In the genomic region with DNA sequence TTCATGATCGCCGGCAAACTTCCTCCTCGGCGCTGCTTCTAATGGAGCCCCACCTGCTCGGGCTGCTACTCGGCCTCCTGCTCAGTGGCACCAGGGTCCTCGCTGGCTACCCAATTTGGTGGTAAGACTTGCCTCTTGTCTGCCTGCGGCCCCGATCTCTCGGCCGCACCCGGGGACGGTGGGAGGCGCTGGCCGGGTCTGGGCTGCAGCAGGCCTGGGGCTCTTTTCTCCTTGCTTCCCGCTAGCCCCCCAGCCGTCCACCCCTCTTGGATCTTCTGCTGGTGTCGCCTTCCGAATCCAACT, we compare ENCODE assay signal across 8 mouse cellular contexts. TPM values are rescaled to one million over a fixed set of nuclear protein-coding genes. Genes with fewer than 3 reads are reported as not detected.
DNase-seq lines count a peak whose midpoint lies in the region; ATAC-seq and TF ChIP-seq lines count a peak whose summit lies in the region.
"Had no signal": no experiment of that assay in that cellular context is flagged by ENCODE, and none has a peak within 500 bp of the region (broad histone marks: within the 10 kb centered on the region; RNA-seq: fewer than 3 reads in every experiment).

No protein-coding gene starts in this region.

- TF ChIP-seq CTCF in lung, postnatal 0 days (IDR thresholded peaks at IDR 0.05), result no peak

- H3K9me3 ChIP-seq in lung, postnatal 0 days (ENCODE audit: low read length), result no peaks in the 10 kb centered on the region
- H3K9me3 ChIP-seq in forebrain, embryonic 16.5 days (ENCODE audit: control insufficient read depth, low read length), result no peaks in the 10 kb centered on the region
- no peaks in the 10 kb centered on the region for H3K9me3 ChIP-seq in limb, embryonic 14.5 days (ENCODE audit: control insufficient read depth, low read length)
- H3K9me3 ChIP-seq in stomach, embryonic 16.5 days (replicated peaks; ENCODE audit: control insufficient read depth, low read length), result no peaks in the 10 kb centered on the region

- no peak overlapping the region for H3K27ac ChIP-seq in lung, postnatal 0 days (ENCODE audit: low read length)
- no peak overlapping the region for H3K27ac ChIP-seq in forebrain, embryonic 16.5 days (ENCODE audit: low read length)
- H3K27ac ChIP-seq in limb, embryonic 14.5 days (replicated peaks; ENCODE audit: low read depth, low read length), result no peak overlapping the region
- H3K27ac ChIP-seq in stomach, embryonic 16.5 days (ENCODE audit: low read length), result no peak overlapping the region

- DNase-seq in lung, postnatal 0 days (ENCODE audit: low spot score), result no peak
- no peak for DNase-seq in lung, postnatal 4 days
- no peak for DNase-seq in limb, embryonic 14.5 days (ENCODE audit: low spot score)
- no peak for DNase-seq in cerebellum, postnatal 10 days

- no peak for TF ChIP-seq POLR2A in limb, embryonic 14.5 days (IDR thresholded peaks at IDR 0.05; ENCODE audit: borderline replicate concordance, extremely low read depth, insufficient read depth, insufficient read length)

- H3K9ac ChIP-seq in lung, postnatal 0 days (replicated peaks; ENCODE audit: low read depth), result no peak overlapping the region
- 0 out of 2 replicates have a peak overlapping the region, but pooled peaks have one; percentile 6 for H3K9ac ChIP-seq in forebrain, embryonic 16.5 days (replicated peaks; ENCODE audit: low read depth, low read length)
- peak overlapping the region; percentile 36 for H3K9ac ChIP-seq in limb, embryonic 14.5 days (ENCODE audit: low read depth, low read length, severe bottlenecking)
- no peak overlapping the region for H3K9ac ChIP-seq in stomach, embryonic 16.5 days (ENCODE audit: low read length)

- under 1% methylated on average over 19 of the region's 19 CpGs for WGBS in lung, postnatal 0 days
- 0% methylated on average over 19 of the region's 19 CpGs for WGBS in forebrain, embryonic 16.5 days
- WGBS in limb, embryonic 14.5 days, result 2% methylated on average over 19 of the region's 19 CpGs
- 2% methylated on average over 19 of the region's 19 CpGs for WGBS in stomach, embryonic 16.5 days

- no peaks in the 10 kb centered on the region for H3K4me1 ChIP-seq in lung, postnatal 0 days (ENCODE audit: insufficient read depth, low read depth, low read length)
- peaks cover 22% of the 10 kb centered on the region for H3K4me1 ChIP-seq in forebrain, embryonic 16.5 days (replicated peaks; ENCODE audit: control insufficient read depth, insufficient read depth, low read length)
- H3K4me1 ChIP-seq in limb, embryonic 14.5 days (ENCODE audit: control insufficient read depth, insufficient read depth, low read length), result 0 out of 2 replicates have a peak, but pooled peaks cover 3% of the 10 kb centered on the region
- H3K4me1 ChIP-seq in stomach, embryonic 16.5 days (ENCODE audit: control insufficient read depth, insufficient read depth, low read length), result peaks cover 10% of the 10 kb centered on the region

- H3K36me3 ChIP-seq in lung, postnatal 0 days (ENCODE audit: insufficient read depth, low read length), result no peaks in the 10 kb centered on the region
- H3K36me3 ChIP-seq in forebrain, embryonic 16.5 days (ENCODE audit: control insufficient read depth, insufficient read depth), result no peaks in the 10 kb centered on the region
- no peaks in the 10 kb centered on the region for H3K36me3 ChIP-seq in limb, embryonic 14.5 days (ENCODE audit: control insufficient read depth, insufficient read depth, low read length)
- no peaks in the 10 kb centered on the region for H3K36me3 ChIP-seq in stomach, embryonic 16.5 days (ENCODE audit: control insufficient read depth, insufficient read depth, low read length)

- 0 out of 2 replicates have a peak overlapping the region, but pooled peaks have one; percentile 17 for H3K4me2 ChIP-seq in lung, postnatal 0 days (replicated peaks; ENCODE audit: low read depth, low read length)
- H3K4me2 ChIP-seq in forebrain, embryonic 16.5 days (ENCODE audit: low read length), result peak overlapping the region; percentile 61
- H3K4me2 ChIP-seq in limb, embryonic 14.5 days (replicated peaks; ENCODE audit: low read depth, low read length, severe bottlenecking), result peak overlapping the region; percentile 52
- peak overlapping the region; percentile 51 for H3K4me2 ChIP-seq in stomach, embryonic 16.5 days (ENCODE audit: low read depth, low read length)

- H3K4me3 ChIP-seq in lung, postnatal 0 days (ENCODE audit: low read depth, low read length), result no peak overlapping the region
- H3K4me3 ChIP-seq in forebrain, embryonic 16.5 days (replicated peaks; ENCODE audit: low read length), result peak overlapping the region; percentile 40
- H3K4me3 ChIP-seq in limb, embryonic 14.5 days (replicated peaks; ENCODE audit: low read length), result peak overlapping the region; percentile 32
- H3K4me3 ChIP-seq in stomach, embryonic 16.5 days (replicated peaks; ENCODE audit: low read length), result peak overlapping the region; percentile 28
- H3K4me3 ChIP-seq: erythroblast, embryonic 14.5 days had no signal

- H3K27me3 ChIP-seq in lung, postnatal 0 days (replicated peaks; ENCODE audit: insufficient read depth, low read length), result peaks cover 63% of the 10 kb centered on the region
- H3K27me3 ChIP-seq in forebrain, embryonic 16.5 days (replicated peaks; ENCODE audit: control insufficient read depth, insufficient read depth, low read length), result peaks cover 64% of the 10 kb centered on the region
- peaks cover 77% of the 10 kb centered on the region for H3K27me3 ChIP-seq in limb, embryonic 14.5 days (ENCODE audit: control insufficient read depth, insufficient read depth, low read length)
- peaks cover 79% of the 10 kb centered on the region for H3K27me3 ChIP-seq in stomach, embryonic 16.5 days (ENCODE audit: control insufficient read depth, insufficient read depth, low read length)

- TF ChIP-seq EP300 in lung, postnatal 0 days (IDR thresholded peaks at IDR 0.05), result no peak

- no peak for ATAC-seq in lung, postnatal 0 days
- no peak for ATAC-seq in forebrain, embryonic 16.5 days
- no peak for ATAC-seq in limb, embryonic 14.5 days (ENCODE audit: low FRiP score, low read depth)
- ATAC-seq in stomach, embryonic 16.5 days (ENCODE audit: insufficient read depth, low FRiP score), result no peak
- ATAC-seq in monocyte, adult 5-6 weeks (replicated peaks; ENCODE audit: insufficient number of reproducible peaks, low FRiP score, low TSS enrichment, poor library complexity, severe bottlenecking), result no peak

RNA-seq across cellular contexts. Expression of a gene that starts 0.2 kb away (rescaled TPM):
- 0.08 and 0.49 TPM in 2 replicates for polyA plus RNA-seq in lung, postnatal 0 days (2015; fragmentation: Nextera tagmentation; extraction: Ambion mirVana)
- 2.1 and 2.9 TPM in 2 replicates for polyA plus RNA-seq in forebrain, embryonic 16.5 days (2015; fragmentation: Nextera tagmentation; extraction: Ambion mirVana)
- 11.9 and 12.9 TPM in 2 replicates for polyA plus RNA-seq in limb, embryonic 14.5 days (2012; rRNA removed)
- 19.1 and 20.7 TPM in 2 replicates for polyA plus RNA-seq in limb, embryonic 14.5 days (2014; fragmentation: Nextera tagmentation; extraction: Ambion mirVana)
- 0.06 and 0.16 TPM in 2 replicates for polyA plus RNA-seq in stomach, embryonic 16.5 days (2015; fragmentation: Nextera tagmentation; extraction: Ambion mirVana)
- total RNA-seq in monocyte, adult 5-6 weeks (2017), result not detected in 3 replicates
- polyA plus RNA-seq: erythroblast, embryonic 14.5 days had no signal

RNA-seq across cellular contexts. Expression of a gene that starts 24.6 kb away (rescaled TPM):
- 0.08 and 0.11 TPM in 2 replicates for polyA plus RNA-seq in lung, postnatal 0 days (2015; fragmentation: Nextera tagmentation; extraction: Ambion mirVana)
- 0.16 TPM in 1 of 2 replicates, not detected in the other for polyA plus RNA-seq in forebrain, embryonic 16.5 days (2015; fragmentation: Nextera tagmentation; extraction: Ambion mirVana)
- 0.62 and 0.63 TPM in 2 replicates for polyA plus RNA-seq in limb, embryonic 14.5 days (2012; rRNA removed)
- polyA plus RNA-seq in limb, embryonic 14.5 days (2014; fragmentation: Nextera tagmentation; extraction: Ambion mirVana), result 0.47 and 0.80 TPM in 2 replicates
- 0.05 and 0.06 TPM in 2 replicates for polyA plus RNA-seq in stomach, embryonic 16.5 days (2015; fragmentation: Nextera tagmentation; extraction: Ambion mirVana)
- not detected in 3 replicates for total RNA-seq in monocyte, adult 5-6 weeks (2017)
- polyA plus RNA-seq: erythroblast, embryonic 14.5 days had no signal

Comparison
In these comparisons a context has a peak if more than half of its experiments do, and no peak if none do; other contexts are left out.
1. H3K9ac ChIP-seq: peak in forebrain, embryonic 16.5 days (single experiment) and limb, embryonic 14.5 days (single experiment); none in lung, postnatal 0 days (single experiment) and stomach, embryonic 16.5 days (single experiment).
2. Peak in every context shown above with its lines, with median percentiles within 50 percentile points of each other: H3K4me2 ChIP-seq.